Mouse (Mus musculus) brain, embryonic 14.5 days (tissue): Measurements from ENCODE around the gene Gm20481.

Source experiments
- CTCF ChIP-seq: fragments of 200-500 bp; IDR thresholded peaks from 2 replicates; pipeline ENCODE4 v1.5.1; 2012; ENCODE audit warnings: inconsistent platforms, mild to moderate bottlenecking, moderate library complexity, borderline replicate concordance; ENCODE audit not compliant: insufficient read depth, insufficient read length; ENCODE audit errors: extremely low read depth
- POLR2A ChIP-seq: fragments of 200-500 bp; IDR thresholded peaks from 2 replicates; pipeline ENCODE4 v1.6.1; 2012; ENCODE audit warnings: mild to moderate bottlenecking, inconsistent platforms, borderline replicate concordance; ENCODE audit not compliant: poor library complexity, insufficient read depth, insufficient read length, severe bottlenecking; ENCODE audit errors: extremely low read depth

DNA sequence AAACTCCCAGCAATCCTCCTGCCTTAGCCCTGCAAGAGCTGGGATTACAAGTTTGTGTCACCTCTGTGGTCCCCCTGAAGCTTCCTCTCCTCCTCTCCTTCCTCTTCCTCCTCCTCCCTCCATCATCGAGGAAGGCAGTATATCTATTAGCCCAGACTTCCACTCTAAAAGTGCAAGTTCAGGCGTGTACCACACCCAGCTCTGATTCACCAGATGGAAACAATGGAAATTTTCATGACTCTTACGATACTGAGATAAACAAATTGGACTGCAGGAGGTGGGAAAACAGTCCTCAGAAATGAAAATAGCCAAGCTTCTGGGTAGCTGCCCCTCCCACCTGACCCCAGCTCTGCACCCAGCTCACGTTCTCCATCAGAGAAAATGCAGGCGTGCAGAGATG is 4.1 kb upstream of the Gm20481 start:
- TF ChIP-seq POLR2A (no peak), CTCF (no peak)
